Mouse (Mus musculus): ENCODE measurements at regions not wholly inside any gene's neighbourhood (a gene's known extent, or its start where the extent isn't known, plus 50 kb on each side); places are given as distances from the start of the nearest gene placed in this dataset.
"Not testable (repeated sequence)": the region's sequence is repeated elsewhere in the genome, so short reads cannot be mapped to it uniquely, and the experiment has no call there.

DNA sequence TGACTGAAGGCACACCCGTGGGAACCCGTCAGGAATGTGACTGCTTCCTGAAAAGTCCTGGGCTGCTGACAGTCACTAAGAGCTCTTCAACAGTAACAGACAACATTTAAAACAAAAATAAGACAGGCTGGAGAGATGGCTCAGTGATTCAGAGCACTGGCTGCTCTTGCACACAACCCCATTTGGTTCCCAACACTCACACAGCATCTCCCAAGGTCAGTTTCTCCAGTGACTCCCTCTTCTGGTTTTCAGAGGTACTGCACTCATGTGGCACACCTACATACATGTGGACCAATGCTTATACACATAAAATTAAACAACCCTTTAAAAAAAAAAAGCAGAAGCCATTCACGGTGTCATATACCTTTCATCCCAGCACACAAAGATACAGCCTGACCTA lies 305.8 kb upstream of the Asap2 start:
- 87% methylated on average over 3 of the region's 3 CpGs for whole genome bisulfite sequencing
- H3K4me2 ChIP-seq: not testable (repeated sequence)

DNA sequence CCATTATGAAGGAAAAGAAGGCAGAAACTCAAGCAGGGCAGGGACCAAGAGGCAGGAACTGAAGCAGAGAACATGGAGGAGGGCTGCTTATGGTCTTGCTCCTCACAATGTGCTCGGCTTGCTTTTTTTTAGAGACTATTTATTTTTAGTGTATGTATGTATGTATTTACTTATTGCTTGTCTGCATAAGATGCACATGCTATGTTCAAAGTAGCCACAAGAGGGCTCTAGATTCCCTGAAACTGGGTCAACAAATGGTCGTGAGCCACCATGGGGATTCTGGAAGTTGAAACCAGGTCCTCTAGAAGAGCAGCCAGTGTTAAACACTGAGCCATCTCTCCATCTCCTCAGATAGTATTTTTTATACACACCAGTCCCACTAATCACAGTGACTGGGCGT lies 293.0 kb upstream of the Asap2 start:
- H3K4me1 ChIP-seq (replicated peaks); H3K9ac ChIP-seq (replicated peaks); H3K4me3 ChIP-seq (replicated peaks); H3K36me3 ChIP-seq; H3K27me3 ChIP-seq; ATAC-seq (ENCODE audit: insufficient number of reproducible peaks, insufficient read depth, low FRiP score, low TSS enrichment, low read depth); H3K4me2 ChIP-seq; H3K27ac ChIP-seq: not testable (repeated sequence)
- WGBS: 72% methylated on average over 3 of the region's 3 CpGs
- H3K9me3 ChIP-seq: peaks cover 18% of the 10 kb centered on the region; the same call in 1 of the 2 replicates

More for the DNA sequence above, 305.8 kb upstream of the Asap2 start:
- ATAC-seq (ENCODE audit: insufficient number of reproducible peaks, insufficient read depth, low FRiP score, low TSS enrichment, low read depth); H3K9ac ChIP-seq (replicated peaks); H3K4me3 ChIP-seq (replicated peaks); H3K27me3 ChIP-seq; H3K4me1 ChIP-seq (replicated peaks); H3K36me3 ChIP-seq; H3K27ac ChIP-seq: not testable (repeated sequence)
- peaks cover 69% of the 10 kb centered on the region for H3K9me3 ChIP-seq

All from limb, embryonic 12.5 days (tissue).